Mouse (Mus musculus) spleen, postnatal 10 days (tissue): ENCODE measurements at regions not wholly inside any gene's neighbourhood (a gene's known extent, or its start where the extent isn't known, plus 50 kb on each side); places are given as distances from the start of the nearest gene placed in this dataset.

Source experiments
- DNase-seq, 2 experiments: peaks; one replicate each; pipeline ENCODE4 v3.0.0; 2021 to 2022; ENCODE audit warnings: low spot score in 2 of 2

DNA sequence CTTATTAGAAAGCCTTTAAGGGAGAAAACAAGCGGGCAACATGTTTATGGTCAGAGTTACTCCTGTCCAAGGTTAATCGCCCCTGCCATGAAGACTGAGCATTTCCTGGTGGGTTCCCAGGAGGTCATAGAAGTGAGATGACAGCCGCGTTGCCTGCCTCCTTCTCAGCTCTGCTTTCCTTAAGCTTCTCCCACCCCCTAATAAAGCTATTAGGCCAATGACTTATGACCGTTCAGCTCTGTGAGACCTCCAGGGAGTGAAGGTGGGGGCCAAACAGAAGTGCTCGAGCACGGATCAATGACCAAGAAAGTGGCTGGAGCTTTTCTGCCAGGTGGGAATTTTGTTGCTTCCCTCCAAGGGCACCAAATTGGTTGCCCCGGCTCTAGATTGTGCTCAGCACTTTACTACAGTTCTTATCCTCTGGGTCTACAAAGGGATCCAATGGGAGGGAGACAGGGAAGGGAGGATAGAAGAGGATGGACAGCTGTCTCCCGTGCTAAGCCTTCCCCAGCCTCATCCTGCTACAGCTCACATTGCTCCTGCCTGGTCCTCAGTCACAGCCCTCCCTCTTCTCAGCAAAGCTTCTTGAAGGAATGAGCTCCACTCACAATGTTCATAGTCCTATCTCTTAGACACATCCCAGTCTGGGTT, 151.1 kb upstream of the Ppp2r3a start:
- no peak for DNase-seq

GRCm38 (mm10) chr9:101401416-101401815, 149.8 kb upstream of the Ppp2r3a start:
- no peak for DNase-seq

GRCm38 (mm10) chr9:101398858-101399257, 147.3 kb upstream of the Ppp2r3a start:
- DNase-seq = no peak

DNA sequence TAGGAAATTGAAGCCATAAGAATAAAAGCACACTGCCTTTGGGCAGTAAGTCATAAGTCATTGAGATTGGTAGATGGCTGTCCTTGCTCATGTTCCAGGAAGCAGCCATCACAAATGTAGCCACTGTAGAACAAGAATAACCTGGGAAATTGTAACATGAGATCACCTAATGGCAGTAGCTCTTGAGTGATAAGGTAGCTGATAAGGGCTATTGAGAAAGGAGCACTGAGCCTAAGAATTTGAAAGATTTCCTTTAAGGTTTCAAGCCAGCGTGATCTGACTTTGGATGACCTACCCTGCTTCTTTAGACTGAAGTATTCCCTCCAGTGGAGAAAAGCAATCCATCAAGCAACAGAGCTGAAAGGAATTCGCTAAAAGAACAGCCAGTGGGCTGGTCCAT, 117.8 kb upstream of the Ppp2r3a start:
- no peak for DNase-seq

GRCm38 (mm10) chr9:101356607-101357006, 105.0 kb upstream of the Ppp2r3a start:
- DNase-seq = no peak

DNA sequence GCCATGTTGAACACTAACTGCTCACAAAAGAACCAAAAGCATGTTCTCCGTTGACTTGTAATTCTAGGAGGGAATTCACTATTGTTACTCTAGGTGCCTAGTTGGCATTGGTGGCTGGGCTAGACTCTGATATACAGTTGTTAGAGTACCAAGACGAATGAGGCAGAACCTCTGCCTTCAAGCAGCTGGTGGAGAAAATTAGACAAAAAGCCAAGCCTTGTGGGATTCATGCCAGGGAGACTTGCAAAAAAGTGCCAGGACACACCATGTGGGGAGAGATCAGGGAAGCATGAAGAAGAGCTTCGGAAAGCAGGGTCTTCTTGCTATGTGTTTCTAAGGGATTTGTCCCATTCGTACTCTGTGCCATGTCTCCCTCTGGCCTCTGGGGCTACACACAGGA, 97.2 kb upstream of the Ppp2r3a start:
- no peak for DNase-seq

GRCm38 (mm10) chr9:101342887-101343286, 91.3 kb upstream of the Ppp2r3a start:
- DNase-seq = no peak

GRCm38 (mm10) chr9:101340796-101341465, 89.3 kb upstream of the Ppp2r3a start:
- DNase-seq = no peak

- no peak for DNase-seq
Observed at GRCm38 (mm10) chr9:101329032-101329824, 77.6 kb upstream of the Ppp2r3a start.

- no peak for DNase-seq
Observed at GRCm38 (mm10) chr9:101326961-101327360, 75.4 kb upstream of the Ppp2r3a start.

DNA sequence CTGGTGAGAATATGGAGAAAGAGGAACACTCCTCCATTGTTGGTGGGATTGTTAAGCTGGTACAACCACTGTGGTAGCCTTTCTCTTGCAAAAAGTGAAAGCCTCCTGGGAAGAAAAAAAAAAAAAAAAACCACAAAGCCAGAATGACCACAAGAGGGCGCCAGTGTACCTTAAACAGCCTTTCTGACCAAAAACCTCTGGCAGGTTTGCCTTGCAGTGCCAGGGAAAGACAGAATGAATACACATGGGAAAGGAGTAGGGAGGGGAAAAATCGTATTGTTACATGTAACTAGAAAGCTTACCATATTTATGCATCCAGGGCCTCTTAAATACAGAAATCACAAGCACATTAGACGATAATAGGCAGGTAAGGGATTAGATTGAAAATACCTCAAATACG, 62.4 kb upstream of the Ppp2r3a start:
- peak in 1 of 2 experiments; percentile 62 for DNase-seq

DNA sequence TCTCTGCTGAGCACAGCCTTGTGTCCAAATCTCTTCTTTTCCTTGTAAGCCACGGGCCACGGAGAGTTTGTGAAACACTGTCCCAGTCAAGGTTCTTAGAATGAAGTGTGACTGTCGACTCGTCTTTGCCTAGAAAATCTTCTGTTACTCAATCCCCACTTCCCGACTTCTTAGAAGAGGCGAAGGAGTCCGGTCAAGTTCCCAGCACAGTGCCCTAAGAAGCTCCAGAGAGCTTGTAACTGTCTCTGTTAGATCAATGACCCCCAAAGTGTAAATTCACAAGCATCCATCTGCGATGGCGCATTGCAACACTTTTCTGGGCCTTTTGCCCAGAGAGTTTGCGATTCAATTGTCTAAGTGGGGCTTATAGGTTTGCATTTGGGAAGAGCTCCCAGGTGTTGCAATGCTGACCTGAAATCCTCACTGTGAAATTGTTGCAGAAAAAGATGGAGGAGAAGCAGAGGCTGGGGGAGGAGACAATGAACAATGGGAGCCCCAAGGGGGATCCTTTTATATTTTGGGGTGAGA, 54.9 kb upstream of the Ppp2r3a start:
- DNase-seq = no peak

- DNase-seq = no peak
Observed at GRCm38 (mm10) chr9:101305730-101306129, 54.1 kb upstream of the Ppp2r3a start.
